Mouse (Mus musculus) heart, adult 2 months (tissue): ENCODE data around the gene Dhx16. TPM values are rescaled to one million over a fixed set of nuclear protein-coding genes. Genes with fewer than 3 reads are reported as not detected.

Experiments
- DNase-seq, 2 experiments: peaks; one replicate each; pipeline ENCODE4 v3.0.0; 2021
- H3K27ac ChIP-seq: fragments of 200-600 bp; 2 replicates; pipeline ENCODE4 v1.8.1; 2022
- H3K27me3 ChIP-seq: fragments of 200-500 bp; 2 replicates; pipeline ENCODE4 v1.6.1; 2012; ENCODE audit warnings: mild to moderate bottlenecking, low read length, inconsistent platforms, mixed read lengths; ENCODE audit not compliant: control insufficient read depth, insufficient read depth
- H3K36me3 ChIP-seq: fragments of 200-500 bp; 2 replicates; pipeline ENCODE4 v1.6.1; 2012; ENCODE audit warnings: low read length, inconsistent platforms; ENCODE audit not compliant: control insufficient read depth, insufficient read depth
- H3K4me1 ChIP-seq: fragments of 200-500 bp; 2 replicates; pipeline ENCODE4 v1.6.1; 2011; ENCODE audit warnings: low read length; ENCODE audit not compliant: control insufficient read depth, insufficient read depth
- H3K4me3 ChIP-seq: fragments of 200-600 bp; 2 replicates; pipeline ENCODE4 v1.8.1; 2022
- H3K79me2 ChIP-seq: fragments of 200-500 bp; replicated peaks from 2 replicates; pipeline ENCODE4 v1.6.1; 2012; ENCODE audit warnings: mild to moderate bottlenecking, inconsistent platforms, low read length, moderate library complexity, mixed read lengths; ENCODE audit not compliant: control insufficient read depth, insufficient read depth
- H3K9ac ChIP-seq: fragments of 200-500 bp; 2 replicates; pipeline ENCODE4 v1.6.1; 2012; ENCODE audit warnings: low read depth, mild to moderate bottlenecking, control low read depth, inconsistent platforms, low read length, mixed read lengths
- CTCF ChIP-seq: fragments of 200-600 bp; IDR thresholded peaks from 2 replicates; pipeline ENCODE4 v1.8.1; 2022; ENCODE audit warnings: antibody characterized with exemption, mild to moderate bottlenecking, moderate library complexity
- EP300 ChIP-seq: fragments of 200-500 bp; IDR thresholded peaks from 2 replicates; pipeline ENCODE4 v1.6.1; 2011; ENCODE audit warnings: low read depth, low read length, control low read depth; ENCODE audit not compliant: insufficient read depth
- POLR2A ChIP-seq: fragments of 200-500 bp; IDR thresholded peaks from 2 replicates; pipeline ENCODE4 v1.6.1; 2011; ENCODE audit warnings: mild to moderate bottlenecking, low read depth, low read length, control low read depth; ENCODE audit not compliant: insufficient read depth
- WGBS: fragments of 180-500 bp; shearing (Covaris S2); methylation state at CpG from one replicate; pipeline ENCODE4 v1.1.7; 2018; 5-methylcytosine and 5-hydroxymethylcytosine counted together
- intact Hi-C: fragments of 180-260 bp; cut with DNase I; formaldehyde crosslinking; loops from one replicate; pipeline ENCODE4 v1.15.1; 2025
- polyA plus RNA-seq: library from polyadenylated mRNA; depleted of rRNA; stranded (reverse); fragments of >200 nt; gene quantifications from 2 replicates; pipeline ENCODE4 v1.2.3, GENCODE M21; 2012
- total RNA-seq, 2 experiments: library from RNA; stranded (reverse); gene quantifications; 2 replicates each; pipeline ENCODE4 v1.2.3; 2021

Gene Dhx16
- total and polyA plus RNA-seq, 3 experiments, result 19.3 to 27.7 (median 20.3) TPM

DNA sequence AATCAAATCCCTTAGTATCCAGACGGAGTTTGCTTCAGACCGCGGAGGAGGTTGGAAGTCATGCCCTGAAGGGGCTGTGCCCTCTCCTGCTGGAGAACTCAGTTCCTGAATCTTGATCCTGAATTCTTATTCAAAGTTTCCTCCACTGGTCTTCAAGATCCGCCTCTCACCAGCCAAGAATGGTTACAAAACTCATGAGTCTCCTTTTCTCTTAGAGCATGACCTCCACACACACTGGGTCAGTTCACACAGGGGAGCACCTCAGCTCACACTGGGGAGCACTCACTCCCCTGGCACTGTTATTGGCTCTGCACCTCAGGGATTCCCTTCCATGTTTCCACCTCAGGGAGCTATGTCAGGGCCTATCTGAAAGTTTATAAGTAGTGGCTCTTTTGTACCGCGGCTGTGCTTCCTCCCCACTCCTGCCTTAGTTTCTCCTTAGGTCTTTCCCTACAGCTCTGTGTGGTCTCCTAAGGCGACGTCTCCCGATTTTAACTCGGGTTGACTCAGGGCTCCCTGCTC lies 14.7 kb upstream of the Dhx16 start:
- H3K36me3 ChIP-seq, result no peaks in the 10 kb centered on the region
- DNase-seq, result peak; percentile 29 to 33
- peak overlapping the region; percentile 61 for H3K4me3 ChIP-seq
- H3K4me1 ChIP-seq, result peaks cover 7% of the 10 kb centered on the region
- H3K27me3 ChIP-seq, result no peaks in the 10 kb centered on the region
- no peak for TF ChIP-seq EP300
- no peak for TF ChIP-seq CTCF
- TF ChIP-seq POLR2A, result no peak
- peak overlapping the region; percentile 98; the same call in 1 of the 2 replicates for H3K9ac ChIP-seq
- WGBS, result 26% methylated on average over 10 of the region's 10 CpGs
- H3K79me2 ChIP-seq, result no peaks in the 10 kb centered on the region
- intact Hi-C loops, result no loop called here
- peak overlapping the region; percentile 98 for H3K27ac ChIP-seq

DNA sequence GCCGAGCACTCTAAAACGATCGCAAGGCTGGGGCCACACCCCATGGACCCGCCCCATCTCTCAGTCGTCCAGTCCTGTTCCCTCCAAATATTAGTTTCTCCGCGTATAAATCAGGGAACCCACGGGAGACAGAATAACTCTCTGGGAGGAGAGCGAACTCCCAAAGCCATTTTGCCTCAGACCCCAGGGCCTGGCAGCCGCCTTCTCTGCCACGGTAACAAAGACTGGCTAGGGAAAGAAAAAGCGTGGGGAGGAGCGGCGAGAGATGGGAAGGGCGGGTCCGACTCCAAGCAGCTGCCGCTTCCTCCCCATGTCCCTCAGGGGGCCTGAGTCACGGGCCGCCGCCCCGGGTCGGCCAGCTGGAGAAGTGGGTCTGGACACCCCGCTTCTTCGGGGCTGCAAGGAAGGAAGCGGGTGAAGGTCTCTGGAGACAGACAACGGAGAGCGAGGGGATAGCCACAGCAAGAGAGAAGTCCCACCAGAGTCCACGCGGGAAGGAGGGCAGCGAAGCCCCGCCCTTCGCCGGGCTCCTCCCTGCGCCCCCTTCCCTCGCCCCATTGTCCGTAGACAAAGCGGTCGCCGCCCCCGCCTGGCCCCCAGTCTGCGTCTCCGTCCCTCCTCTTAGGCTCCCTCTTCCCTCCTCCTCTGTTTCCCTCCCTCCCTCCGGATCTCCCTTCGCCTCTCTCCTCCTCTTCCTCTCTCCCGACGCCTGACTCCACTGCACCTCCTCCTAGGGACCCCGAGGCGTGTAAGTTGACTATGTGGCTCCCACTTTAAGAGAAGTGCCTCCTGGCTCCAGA lies 13.9 kb upstream of the Dhx16 start, which contains the start of gene Ppp1r18:
Gene Ppp1r18, plus strand, starts transcription at position 113 of the 800 bp plus-strand sequence.
- Histone ChIP-seq H3K36me3 (no peaks in the 10 kb centered on the region), H3K27me3 (no peaks in the 10 kb centered on the region), H3K79me2 (no peaks in the 10 kb centered on the region), H3K9ac (peak within 1 kb of the TSS; percentile 98), H3K4me1 (peaks cover 7% of the 10 kb centered on the region), H3K27ac (peak within 1 kb of the TSS; percentile 98), H3K4me3 (peak within 1 kb of the TSS; percentile 61)
- intact Hi-C loops, result loop anchor here (2.0 kb wide), 1 partner anchor 51 kb away; the partner anchor contains the start of genes Mrps18b and Ppp1r10
- peak; percentile 87 to 90 for DNase-seq
- TF ChIP-seq CTCF (no peak), POLR2A (peak; percentile 95), EP300 (peak; percentile 71)
- WGBS, result under 1% methylated on average over 48 of the region's 48 CpGs

DNA sequence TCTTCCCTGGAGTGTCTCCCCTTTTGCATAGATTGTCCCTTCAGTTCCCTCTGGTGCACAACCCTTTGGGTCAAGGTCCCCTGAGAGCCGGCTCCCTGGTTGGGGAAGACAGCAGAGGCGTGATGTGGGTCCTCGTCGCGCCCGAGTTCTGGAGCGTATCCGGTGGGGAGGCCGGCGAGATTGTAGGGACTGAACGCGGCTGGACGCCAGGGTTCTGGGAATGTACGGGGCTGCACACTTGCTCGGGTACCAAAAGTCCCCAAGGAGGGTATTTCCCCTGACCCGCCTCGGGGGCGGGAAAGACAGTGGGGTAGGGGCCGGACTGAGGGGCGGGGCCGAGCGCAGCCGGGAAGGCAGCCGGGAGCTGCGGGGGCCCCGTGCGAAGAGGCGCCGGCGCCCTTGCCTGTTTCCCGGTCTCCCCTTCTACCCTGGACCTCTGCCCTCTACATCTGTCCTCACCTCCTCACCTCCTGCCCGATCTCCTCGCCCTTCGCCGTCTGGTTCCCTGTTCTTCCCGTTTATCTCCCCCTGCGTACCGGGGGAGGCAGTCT lies 13.3 kb upstream of the Dhx16 start:
- intact Hi-C loops, result loop anchor here (2.0 kb wide), 1 partner anchor 50 kb away; the partner anchor contains the start of genes Mrps18b and Ppp1r10
- 1% methylated on average over 37 of the region's 38 CpGs for WGBS
- Histone ChIP-seq H3K79me2 (no peaks in the 10 kb centered on the region), H3K36me3 (no peaks in the 10 kb centered on the region), H3K4me3 (peak overlapping the region; percentile 61), H3K4me1 (peaks cover 7% of the 10 kb centered on the region), H3K27me3 (no peaks in the 10 kb centered on the region), H3K9ac (peak overlapping the region; percentile 98), H3K27ac (peak overlapping the region; percentile 98)
- DNase-seq, result peak; percentile 87 to 89
- TF ChIP-seq POLR2A (peak; percentile 72), CTCF (no peak)

DNA sequence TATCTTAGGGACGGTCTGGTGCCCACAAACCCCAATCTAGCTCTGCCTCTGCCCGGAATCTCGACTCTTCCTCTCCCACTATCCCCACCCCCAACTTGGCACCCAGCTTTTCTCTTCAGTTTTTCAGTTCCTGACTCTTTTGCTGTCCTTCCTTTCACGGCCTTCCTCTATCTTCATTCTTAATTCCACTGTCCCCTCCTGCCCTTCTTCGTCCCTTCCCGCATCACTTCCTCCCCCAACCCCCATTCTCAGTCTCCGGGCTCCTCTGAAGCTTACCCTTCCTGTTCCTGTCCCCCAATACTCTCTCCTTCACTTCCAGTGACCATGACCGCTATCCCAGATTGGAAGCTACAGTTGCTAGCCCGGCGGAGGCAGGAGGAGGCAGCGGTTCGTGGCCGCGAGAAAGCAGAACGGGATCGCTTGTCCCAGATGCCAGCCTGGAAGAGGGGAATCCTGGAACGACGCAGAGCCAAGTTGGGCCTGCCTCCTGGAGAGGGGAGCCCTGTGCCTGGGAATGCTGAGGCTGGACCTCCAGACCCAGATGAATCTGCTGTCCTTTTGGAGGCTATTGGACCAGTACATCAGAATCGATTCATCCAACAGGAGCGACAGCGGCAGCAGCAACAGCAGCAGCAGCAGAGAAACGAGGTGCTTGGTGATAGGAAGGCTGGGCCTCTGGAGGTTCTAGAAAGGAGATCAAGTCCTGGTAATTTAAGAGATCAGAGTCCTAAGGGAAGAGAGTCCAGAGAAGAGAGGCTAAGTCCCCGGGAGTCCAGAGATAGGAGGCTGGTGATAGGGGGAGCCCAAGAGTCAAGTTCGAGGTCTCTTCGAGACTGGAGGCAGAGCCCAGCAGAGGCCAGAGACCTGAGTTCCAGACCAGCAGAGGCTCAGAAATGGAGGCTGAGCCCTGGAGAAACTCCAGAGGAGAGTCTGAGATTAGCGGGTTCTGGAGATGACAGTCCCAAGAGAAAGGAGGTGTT lies 12.4 kb upstream of the Dhx16 start:
- peak overlapping the region; percentile 98 for H3K9ac ChIP-seq
- no peaks in the 10 kb centered on the region for H3K27me3 ChIP-seq
- WGBS, result 15% methylated on average over 26 of the region's 26 CpGs
- no peaks in the 10 kb centered on the region for H3K79me2 ChIP-seq
- peak; percentile 69 to 76 for DNase-seq
- H3K4me3 ChIP-seq, result peak overlapping the region; percentile 61
- H3K4me1 ChIP-seq, result peaks cover 9% of the 10 kb centered on the region
- H3K36me3 ChIP-seq, result no peaks in the 10 kb centered on the region
- intact Hi-C loops, result loop anchor here (2.0 kb wide), 1 partner anchor 50 kb away; the partner anchor contains the start of genes Mrps18b and Ppp1r10
- H3K27ac ChIP-seq, result peak overlapping the region; percentile 98
- peak; percentile 67 for TF ChIP-seq CTCF
- no peak for TF ChIP-seq POLR2A

DNA sequence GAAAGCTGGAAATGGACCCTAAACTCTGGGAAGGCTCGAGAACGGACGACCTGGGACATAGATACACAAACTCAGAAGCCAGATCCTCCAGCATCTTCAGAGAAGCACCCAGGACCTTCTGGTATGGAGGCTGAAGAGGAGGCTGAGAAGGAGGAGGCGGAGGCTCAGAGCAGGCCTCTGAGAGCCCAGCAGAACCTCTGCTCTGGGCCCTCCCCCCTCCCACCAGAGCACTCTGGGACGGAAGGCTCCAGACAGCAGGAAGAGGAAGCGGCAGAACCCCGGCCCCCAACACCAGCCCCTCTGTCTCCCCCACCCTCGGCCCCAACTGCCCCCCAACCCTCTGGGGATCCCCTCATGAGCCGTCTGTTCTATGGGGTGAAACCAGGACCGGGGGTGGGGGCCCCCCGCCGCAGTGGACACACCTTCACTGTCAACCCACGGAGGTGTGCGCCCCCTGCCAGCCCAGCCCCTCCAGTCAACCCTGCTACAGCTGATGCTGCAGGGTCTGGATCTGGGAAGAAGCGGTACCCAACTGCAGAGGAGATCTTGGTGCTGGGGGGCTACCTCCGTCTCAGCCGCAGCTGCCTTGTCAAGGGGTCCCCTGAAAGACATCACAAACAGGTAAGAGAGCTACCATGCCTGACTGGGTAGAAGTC lies 11.3 kb upstream of the Dhx16 start:
- no peaks in the 10 kb centered on the region for H3K79me2 ChIP-seq
- intact Hi-C loops, result no loop called here
- peak overlapping the region; percentile 98 for H3K27ac ChIP-seq
- WGBS, result 19% methylated on average over 13 of the region's 17 CpGs
- peak overlapping the region; percentile 91 for H3K9ac ChIP-seq
- DNase-seq, result peak; percentile 59 to 73
- H3K36me3 ChIP-seq, result peaks cover 3% of the 10 kb centered on the region; the same call in 1 of the 2 replicates
- H3K4me3 ChIP-seq, result peak overlapping the region; percentile 61
- no peaks in the 10 kb centered on the region for H3K27me3 ChIP-seq
- peaks cover 12% of the 10 kb centered on the region for H3K4me1 ChIP-seq
- TF ChIP-seq EP300 (no peak), POLR2A (no peak; the same call in 1 of the 2 replicates), CTCF (no peak)
